Mouse (Mus musculus) lung, embryonic 14.5 days (tissue): ENCODE measurements around the gene Cbfa2t2. TPM values are rescaled to one million over a fixed set of nuclear protein-coding genes. Genes with fewer than 3 reads are reported as not detected.

ENCODE experiments used
- ATAC-seq: fragments of 200-750 bp; cut with Nextera tagmentation; 2 replicates; pipeline ENCODE4 v1.8.0; 2017; ENCODE audit warnings: mild to moderate bottlenecking, moderate TSS enrichment, moderate library complexity; ENCODE audit not compliant: insufficient read depth
- DNase-seq: peaks from one replicate; pipeline ENCODE4 v3.0.0-alpha.2; 2015
- H3K27ac ChIP-seq: fragments of 300-500 bp; sonication (generic); 2 replicates; pipeline ENCODE4 v1.5.1; 2014; ENCODE audit warnings: low read depth, mild to moderate bottlenecking, moderate library complexity
- H3K27me3 ChIP-seq: fragments of 300-500 bp; sonication (generic); 2 replicates; pipeline ENCODE4 v1.6.1; 2014; ENCODE audit warnings: low read length, control low read depth; ENCODE audit not compliant: insufficient read depth
- H3K36me3 ChIP-seq: fragments of 300-500 bp; sonication (generic); 2 replicates; pipeline ENCODE4 v1.6.1; 2014; ENCODE audit warnings: control low read depth; ENCODE audit not compliant: insufficient read depth
- H3K4me1 ChIP-seq: fragments of 300-500 bp; sonication (generic); 2 replicates; pipeline ENCODE4 v1.6.1; 2014; ENCODE audit warnings: antibody characterized with exemption, control low read depth; ENCODE audit not compliant: insufficient read depth
- H3K4me2 ChIP-seq: fragments of 300-500 bp; sonication (generic); 2 replicates; pipeline ENCODE4 v1.6.1; 2014; ENCODE audit warnings: mild to moderate bottlenecking
- H3K4me3 ChIP-seq: fragments of 300-500 bp; sonication (generic); 2 replicates; pipeline ENCODE4 v1.5.1; 2014; ENCODE audit warnings: low read depth, low read length
- H3K9ac ChIP-seq: fragments of 300-500 bp; sonication (generic); 2 replicates; pipeline ENCODE4 v1.6.1; 2014
- H3K9me3 ChIP-seq: fragments of 300-500 bp; sonication (generic); 2 replicates; pipeline ENCODE4 v1.6.1; 2016; ENCODE audit warnings: low read depth, low read length, control low read depth
- CTCF ChIP-seq: IDR thresholded peaks from 2 replicates; pipeline ENCODE4 v1.5.1; 2016; ENCODE audit warnings: antibody characterized with exemption, low read depth
- WGBS: fragments of 180-500 bp; shearing (Covaris S2); extraction: QIAGEN DNeasy Blood & Tissue Kit; methylation state at CpG from one replicate; pipeline ENCODE4 v1.1.7; 2014; 5-methylcytosine and 5-hydroxymethylcytosine counted together
- polyA plus RNA-seq: library from polyadenylated mRNA; unstranded; fragments of >200 nt; fragmentation: Nextera tagmentation; extraction: Ambion mirVana; gene quantifications from 2 replicates; pipeline ENCODE4 v1.2.1, GENCODE M21; 2014

Gene Cbfa2t2
- polyA plus RNA-seq, 1 experiment from 2014 or later, result 39.8 TPM

DNA sequence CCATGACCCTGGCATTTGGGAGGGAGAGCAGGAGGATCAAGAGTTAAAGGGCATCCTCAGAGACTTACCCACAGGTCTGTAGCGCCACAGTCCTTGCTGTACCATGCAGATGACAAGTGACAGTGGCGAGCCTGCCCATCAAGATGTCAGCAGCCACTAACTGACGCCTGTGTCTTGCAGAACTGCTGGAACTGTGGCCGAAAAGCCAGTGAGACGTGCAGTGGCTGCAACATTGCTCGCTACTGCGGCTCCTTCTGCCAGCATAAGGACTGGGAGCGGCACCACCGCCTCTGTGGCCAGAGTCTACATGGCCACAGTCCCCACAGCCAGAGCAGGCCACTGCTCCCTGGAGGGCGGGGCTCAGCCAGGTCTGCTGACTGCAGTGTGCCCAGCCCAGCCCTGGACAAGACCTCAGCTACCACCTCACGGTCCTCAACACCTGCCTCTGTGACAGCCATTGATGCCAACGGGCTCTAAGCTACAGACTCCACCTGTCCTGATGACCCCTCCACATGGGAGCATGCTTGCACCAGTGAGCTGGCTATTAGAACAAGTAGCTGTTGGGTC, 98.5 kb downstream of the Cbfa2t2 start:
- no peak overlapping the region for H3K9ac ChIP-seq
- H3K4me1 ChIP-seq, result no peaks in the 10 kb centered on the region
- no peak overlapping the region for H3K27ac ChIP-seq
- no peak for TF ChIP-seq CTCF
- H3K27me3 ChIP-seq, result no peaks in the 10 kb centered on the region
- DNase-seq, result no peak
- WGBS, result 85% methylated on average over 12 of the region's 12 CpGs
- no peak overlapping the region for H3K4me2 ChIP-seq
- H3K9me3 ChIP-seq, result no peaks in the 10 kb centered on the region
- no peak for ATAC-seq
- no peak overlapping the region for H3K4me3 ChIP-seq
- peaks cover 48% of the 10 kb centered on the region for H3K36me3 ChIP-seq

DNA sequence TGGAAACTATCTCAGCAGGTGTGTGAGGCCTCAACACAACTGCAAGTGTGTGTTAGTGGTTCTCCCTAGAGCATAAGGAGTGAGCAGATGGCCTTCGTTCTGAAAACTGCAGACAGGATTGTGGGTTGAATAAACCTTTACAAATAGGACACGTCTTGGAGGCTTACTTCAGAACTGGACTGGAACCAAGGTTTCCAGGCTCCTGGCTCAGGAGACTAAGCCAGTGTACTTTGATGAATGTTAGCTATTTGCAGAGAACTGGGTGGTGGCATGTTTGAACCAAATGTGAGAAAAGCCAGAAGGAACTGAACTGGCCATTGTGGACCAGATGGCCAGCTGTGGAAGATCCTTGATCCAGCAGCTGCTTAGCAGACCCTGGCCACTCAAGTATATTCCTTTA, 102.0 kb downstream of the Cbfa2t2 start:
- Histone ChIP-seq H3K27me3 (no peaks in the 10 kb centered on the region), H3K4me1 (no peaks in the 10 kb centered on the region), H3K4me3 (no peak overlapping the region), H3K4me2 (no peak overlapping the region), H3K27ac (no peak overlapping the region), H3K9me3 (no peaks in the 10 kb centered on the region), H3K9ac (no peak overlapping the region; the same call in 1 of the 2 replicates), H3K36me3 (peaks cover 28% of the 10 kb centered on the region)
- DNase-seq, result peak; percentile 31
- TF ChIP-seq CTCF, result no peak
- WGBS, result 40% methylated on average over 2 of the region's 2 CpGs
- ATAC-seq, result peak; percentile 26; the same call in 1 of the 2 replicates

DNA sequence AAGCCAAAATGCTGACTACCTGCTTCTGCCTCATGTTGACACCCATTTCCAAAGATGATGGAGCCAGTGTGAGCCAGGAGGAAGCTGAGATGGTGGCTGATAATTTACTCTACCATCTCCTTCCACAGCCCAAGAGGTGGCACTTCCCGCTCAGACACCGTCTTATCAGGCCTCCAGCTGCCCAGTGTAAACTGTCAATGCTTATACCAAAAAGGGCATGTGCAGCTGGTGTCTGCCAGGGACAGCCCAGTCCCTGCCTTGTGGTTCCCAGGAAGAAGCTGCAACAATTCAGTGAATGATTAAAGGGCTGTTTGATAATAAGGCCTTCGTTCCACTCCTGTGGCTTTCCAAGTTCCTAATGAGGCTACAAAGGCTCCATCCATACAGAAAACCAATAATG, 102.4 kb downstream of the Cbfa2t2 start:
- no peaks in the 10 kb centered on the region for H3K27me3 ChIP-seq
- ATAC-seq (peak; percentile 10; the same call in 1 of the 2 replicates), DNase-seq (peak; percentile 34)
- no peaks in the 10 kb centered on the region for H3K4me1 ChIP-seq
- H3K4me3 ChIP-seq, result no peak overlapping the region
- no peak for TF ChIP-seq CTCF
- no peak overlapping the region for H3K4me2 ChIP-seq
- no peaks in the 10 kb centered on the region for H3K9me3 ChIP-seq
- H3K9ac ChIP-seq, result no peak overlapping the region; the same call in 1 of the 2 replicates
- 27% methylated on average over 3 of the region's 3 CpGs for WGBS
- H3K36me3 ChIP-seq, result peaks cover 28% of the 10 kb centered on the region
- no peak overlapping the region for H3K27ac ChIP-seq

DNA sequence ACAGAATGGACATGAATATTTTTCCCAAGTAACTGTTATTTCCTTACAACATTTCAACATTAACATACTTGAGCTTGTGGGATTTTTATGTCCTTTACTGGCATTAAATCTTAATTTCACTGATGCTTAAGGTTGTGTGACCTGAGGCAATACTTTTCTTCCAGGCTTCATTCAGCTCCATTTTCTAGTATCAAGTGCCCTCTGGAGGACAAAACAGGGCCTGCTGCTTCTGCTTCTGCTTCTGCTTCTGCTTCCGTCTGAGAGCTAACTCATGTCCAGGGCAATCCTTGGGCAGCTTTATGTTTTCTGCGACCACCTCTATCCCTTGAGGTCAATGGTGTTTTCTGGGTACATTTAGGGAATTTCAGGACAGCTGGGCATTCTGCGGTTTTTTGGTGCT, 103.4 kb downstream of the Cbfa2t2 start:
- peak; percentile 70 for TF ChIP-seq CTCF
- no peak for ATAC-seq
- Histone ChIP-seq H3K27me3 (no peaks in the 10 kb centered on the region), H3K4me3 (no peak overlapping the region), H3K4me2 (no peak overlapping the region), H3K27ac (no peak overlapping the region), H3K9ac (no peak overlapping the region), H3K4me1 (no peaks in the 10 kb centered on the region), H3K9me3 (no peaks in the 10 kb centered on the region), H3K36me3 (peaks cover 25% of the 10 kb centered on the region)
- peak; percentile 72 for DNase-seq
- 78% methylated on average over 3 of the region's 3 CpGs for WGBS

DNA sequence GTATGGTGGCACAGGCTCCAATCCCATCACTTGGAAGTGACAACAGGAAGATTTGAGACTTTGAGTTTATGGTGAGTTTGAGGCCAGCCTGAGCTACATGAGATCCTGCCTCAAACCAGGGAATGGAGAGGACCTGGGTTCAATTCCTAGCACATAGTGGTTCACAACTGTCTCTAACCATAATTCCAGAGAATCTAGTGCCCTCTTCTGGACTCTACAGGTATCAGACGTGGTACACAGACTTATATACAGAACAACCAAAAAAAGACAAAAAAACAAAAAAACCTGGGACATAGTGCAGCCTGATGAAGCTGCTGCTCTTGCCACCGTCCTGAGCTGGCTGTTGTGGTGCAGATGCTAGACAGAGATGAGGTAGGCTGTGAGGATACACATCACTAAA, 105.3 kb downstream of the Cbfa2t2 start:
- Histone ChIP-seq H3K4me2 (no peak overlapping the region), H3K4me1 (no peaks in the 10 kb centered on the region), H3K9me3 (no peaks in the 10 kb centered on the region), H3K9ac (no peak overlapping the region), H3K4me3 (no peak overlapping the region), H3K36me3 (peaks cover 11% of the 10 kb centered on the region; the same call in 1 of the 2 replicates), H3K27ac (no peak overlapping the region), H3K27me3 (no peaks in the 10 kb centered on the region)
- no peak for DNase-seq
- peak; percentile 20; the same call in 1 of the 2 replicates for TF ChIP-seq CTCF
- no peak for ATAC-seq
- 82% methylated on average over 2 of the region's 2 CpGs for WGBS

DNA sequence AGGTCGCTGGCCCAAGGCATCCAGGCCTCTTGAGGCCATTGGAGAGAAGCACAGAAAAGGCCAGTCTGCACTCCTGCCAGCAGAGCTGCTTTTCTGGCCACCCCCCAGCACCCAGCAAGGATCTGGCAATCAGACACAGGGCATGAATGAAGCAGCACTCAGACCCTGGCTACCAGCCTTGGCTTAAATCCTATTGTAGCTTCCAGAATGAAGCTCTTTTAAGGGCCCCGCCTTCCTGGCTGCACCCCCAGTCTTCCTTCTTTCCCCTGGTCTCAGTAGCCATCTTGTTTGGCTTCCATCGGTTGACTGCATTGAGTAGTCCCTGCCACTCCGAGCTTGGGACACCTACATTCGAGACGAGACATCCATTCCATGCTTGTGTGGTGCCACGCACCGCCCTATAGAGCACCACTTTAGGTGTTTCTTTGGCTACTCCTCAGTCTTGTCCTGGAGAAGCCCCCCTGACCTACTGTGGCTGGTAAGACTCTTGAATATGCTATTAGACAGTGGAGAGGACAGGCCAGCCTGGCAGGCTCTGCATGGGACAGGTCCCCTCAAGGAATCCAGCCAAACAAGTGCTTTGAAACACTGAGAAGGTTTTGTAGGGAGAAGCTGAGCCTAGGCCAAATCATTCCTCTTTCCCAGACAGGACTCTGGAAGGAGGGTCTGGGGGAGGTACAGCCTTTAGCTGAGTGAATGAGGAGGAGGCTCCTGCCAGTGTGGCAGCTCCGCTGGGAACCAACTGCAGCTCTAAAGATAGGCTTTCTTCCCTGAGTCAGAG, 107.5 kb downstream of the Cbfa2t2 start:
- Histone ChIP-seq H3K4me1 (no peaks in the 10 kb centered on the region), H3K4me3 (no peak overlapping the region), H3K4me2 (no peak overlapping the region), H3K27ac (no peak overlapping the region), H3K9me3 (no peaks in the 10 kb centered on the region), H3K9ac (no peak overlapping the region), H3K27me3 (no peaks in the 10 kb centered on the region), H3K36me3 (0 out of 2 replicates have a peak, but pooled peaks cover 3% of the 10 kb centered on the region)
- no peak for DNase-seq
- TF ChIP-seq CTCF, result no peak
- 83% methylated on average over 9 of the region's 9 CpGs for WGBS
- ATAC-seq, result no peak

DNA sequence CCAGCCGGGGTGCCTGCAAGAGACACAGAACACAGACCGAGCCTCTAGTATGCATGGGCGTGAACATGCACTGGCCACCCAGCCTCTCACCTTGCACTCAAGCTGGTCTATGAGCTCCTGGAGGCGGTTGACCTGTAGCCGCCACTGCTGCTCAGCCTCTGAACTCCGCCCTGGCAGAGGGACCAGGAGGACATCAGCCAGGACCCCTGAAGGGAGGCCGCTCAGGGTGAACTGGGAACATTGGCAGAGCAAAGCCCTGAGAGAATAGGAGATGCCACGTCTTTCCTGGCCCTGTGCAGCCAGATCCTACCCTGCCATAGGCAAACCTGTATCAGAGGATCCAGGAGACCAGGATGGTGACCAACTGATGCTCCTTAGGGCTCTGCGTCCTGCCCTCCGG, 110.4 kb downstream of the Cbfa2t2 start, which contains the start of gene 1700003F12Rik:
Gene 1700003F12Rik, plus strand, starts transcription at position 375 of the 400 bp plus-strand sequence.
- H3K4me2 ChIP-seq, result no peak within 1 kb of the TSS
- H3K4me3 ChIP-seq, result no peak within 1 kb of the TSS
- DNase-seq (no peak), ATAC-seq (no peak)
- no peak for TF ChIP-seq CTCF
- H3K27ac ChIP-seq, result no peak within 1 kb of the TSS
- no peak within 1 kb of the TSS for H3K9ac ChIP-seq
- peaks cover 20% of the 10 kb centered on the region for H3K27me3 ChIP-seq
- 91% methylated on average over 10 of the region's 10 CpGs for WGBS
- H3K9me3 ChIP-seq, result no peaks in the 10 kb centered on the region
- 0 out of 2 replicates have a peak, but pooled peaks cover 3% of the 10 kb centered on the region for H3K36me3 ChIP-seq
- peaks cover 11% of the 10 kb centered on the region for H3K4me1 ChIP-seq
